Mouse (Mus musculus): ENCODE data around the gene Gpd2. TPM values are rescaled to one million over a fixed set of nuclear protein-coding genes. Genes with fewer than 3 reads are reported as not detected.
A peak's percentile ranks its signal among the peaks of the same experiment; 100 is the strongest.

Gpd2 gene
- total and polyA plus RNA-seq, 3 experiments: 6.2 to 42.0 (median 33.3) TPM

DNA sequence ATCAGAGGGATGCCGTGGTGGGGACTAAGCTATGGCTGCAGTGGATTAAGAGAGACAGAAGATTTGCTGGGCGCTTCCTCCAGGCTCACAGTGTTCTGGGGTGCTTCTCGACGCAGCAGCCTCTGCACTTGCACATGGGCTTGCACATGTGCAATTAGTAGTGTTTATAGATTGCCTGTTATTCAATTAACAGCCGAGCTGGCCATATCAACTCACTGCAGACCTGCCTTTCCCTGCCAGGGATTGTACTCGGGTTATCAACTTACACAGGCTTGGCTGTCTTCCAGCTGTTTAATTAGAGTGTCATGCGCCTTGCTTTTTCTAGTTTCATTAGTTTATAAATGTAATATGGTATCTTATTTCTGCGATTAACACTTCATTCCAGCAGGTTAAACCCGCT lies 113.2 kb downstream of the Gpd2 start:
- H3K4me1 ChIP-seq (ENCODE audit: insufficient read depth, low read depth, low read length): peaks cover 9% of the 10 kb centered on the region
- no peak overlapping the region for H3K4me3 ChIP-seq (ENCODE audit: low read depth, low read length)
- H3K27me3 ChIP-seq (ENCODE audit: insufficient read depth, low read length): no peaks in the 10 kb centered on the region
- no peaks in the 10 kb centered on the region for H3K9me3 ChIP-seq (replicated peaks)
- TF ChIP-seq CTCF (IDR thresholded peaks at IDR 0.05; ENCODE audit: low read depth, low read length): no peak
- TF ChIP-seq TAL1 (conservative IDR thresholded peaks at IDR 0.05; ENCODE audit: low read depth, low read length): peak; percentile 63
- H3K36me3 ChIP-seq (replicated peaks): peaks cover 65% of the 10 kb centered on the region
- peak; percentile 88 for ATAC-seq (ENCODE audit: extremely low read depth, insufficient number of reproducible peaks, low FRiP score, poor library complexity, severe bottlenecking)
- DNase-seq (ENCODE audit: low spot score): peak; percentile 14

DNA sequence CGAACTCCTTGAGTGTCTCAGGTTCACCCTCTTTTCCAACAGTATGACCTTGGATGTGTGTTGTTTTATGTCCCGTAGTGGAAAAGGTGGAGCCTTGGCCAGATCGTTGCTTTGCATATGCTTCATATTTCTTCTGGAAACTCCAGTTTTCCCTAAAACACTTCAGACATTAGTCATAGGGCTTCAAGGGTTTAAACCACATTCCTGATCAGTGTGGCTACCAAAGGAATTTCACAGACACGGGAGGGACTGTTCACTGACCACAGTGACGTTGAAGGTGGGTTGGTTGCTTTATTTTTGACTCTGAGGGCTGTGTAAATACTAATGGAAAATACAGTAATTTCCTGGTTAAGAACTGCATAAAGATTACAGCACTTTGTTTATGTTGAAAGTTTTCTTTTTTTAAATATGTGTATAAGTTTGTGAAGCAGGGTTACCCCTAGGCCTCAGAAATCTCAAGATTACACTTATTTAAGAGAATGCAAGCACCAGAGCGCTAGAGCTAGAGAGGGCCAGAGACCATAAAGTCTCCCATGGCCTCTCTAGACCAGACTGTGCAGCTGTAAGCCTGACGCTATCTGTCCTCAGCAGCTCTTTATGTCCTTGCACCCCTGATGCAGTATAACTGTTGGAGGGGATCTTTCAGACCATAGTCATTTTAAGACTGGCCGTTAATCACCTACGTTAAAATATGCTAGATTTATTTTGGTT lies 116.4 kb downstream of the Gpd2 start:
- H3K36me3 ChIP-seq (replicated peaks): peaks cover 66% of the 10 kb centered on the region

DNA sequence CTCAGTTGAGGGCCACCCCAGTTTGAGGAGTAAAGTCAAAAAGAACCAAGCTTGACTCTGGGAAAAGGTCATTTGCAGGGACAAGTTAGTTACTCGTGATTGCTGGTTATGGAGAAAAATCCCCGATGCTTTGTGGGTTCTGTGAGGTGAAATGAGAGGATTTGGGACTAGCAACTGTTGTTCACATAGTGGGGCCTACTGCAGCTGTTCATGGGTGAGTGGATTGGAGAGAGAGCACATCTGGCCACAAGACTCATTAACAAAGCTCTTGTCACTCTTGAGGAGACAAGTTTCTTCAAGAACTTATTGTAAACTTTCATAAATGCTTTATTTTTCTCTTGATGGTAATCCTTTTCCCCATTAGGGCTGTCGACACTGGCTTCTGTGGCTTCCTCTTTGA lies 117.4 kb downstream of the Gpd2 start:
- peaks cover 9% of the 10 kb centered on the region for H3K4me1 ChIP-seq (ENCODE audit: insufficient read depth, low read depth, low read length)
- H3K9me3 ChIP-seq (replicated peaks): no peaks in the 10 kb centered on the region
- H3K4me3 ChIP-seq (ENCODE audit: low read depth, low read length): no peak overlapping the region
- no peaks in the 10 kb centered on the region for H3K27me3 ChIP-seq (ENCODE audit: insufficient read depth, low read length)
- no peak for DNase-seq (ENCODE audit: low spot score)
- no peak for ATAC-seq (ENCODE audit: extremely low read depth, insufficient number of reproducible peaks, low FRiP score, poor library complexity, severe bottlenecking)
- peaks cover 65% of the 10 kb centered on the region for H3K36me3 ChIP-seq (replicated peaks)
- TF ChIP-seq GATA2 (IDR thresholded peaks at IDR 0.05; ENCODE audit: borderline replicate concordance, low read depth, low read length) (no peak), CTCF (IDR thresholded peaks at IDR 0.05; ENCODE audit: low read depth, low read length) (no peak), POLR2AphosphoS5 (IDR thresholded peaks at IDR 0.05; ENCODE audit: insufficient replicate concordance, low read depth, low read length) (no peak), TAL1 (conservative IDR thresholded peaks at IDR 0.05; ENCODE audit: low read depth, low read length) (no peak), GATA1 (IDR thresholded peaks at IDR 0.05; ENCODE audit: borderline replicate concordance, low read length) (no peak)

More for the DNA sequence above, 116.4 kb downstream of the Gpd2 start:
- no peak for ATAC-seq (ENCODE audit: extremely low read depth, insufficient number of reproducible peaks, low FRiP score, poor library complexity, severe bottlenecking)
- Histone ChIP-seq H3K4me3 (ENCODE audit: low read depth, low read length) (no peak overlapping the region), H3K9me3 (replicated peaks) (no peaks in the 10 kb centered on the region), H3K4me1 (ENCODE audit: insufficient read depth, low read depth, low read length) (peaks cover 9% of the 10 kb centered on the region), H3K27me3 (ENCODE audit: insufficient read depth, low read length) (no peaks in the 10 kb centered on the region)
- DNase-seq (ENCODE audit: low spot score): no peak
- no peak for TF ChIP-seq TAL1 (conservative IDR thresholded peaks at IDR 0.05; ENCODE audit: low read depth, low read length)
- no peak for TF ChIP-seq GATA2 (IDR thresholded peaks at IDR 0.05; ENCODE audit: borderline replicate concordance, low read depth, low read length)
- TF ChIP-seq POLR2AphosphoS5 (IDR thresholded peaks at IDR 0.05; ENCODE audit: insufficient replicate concordance, low read depth, low read length): no peak
- no peak for TF ChIP-seq GATA1 (IDR thresholded peaks at IDR 0.05; ENCODE audit: borderline replicate concordance, low read length)
- TF ChIP-seq CTCF (IDR thresholded peaks at IDR 0.05; ENCODE audit: low read depth, low read length): no peak

DNA sequence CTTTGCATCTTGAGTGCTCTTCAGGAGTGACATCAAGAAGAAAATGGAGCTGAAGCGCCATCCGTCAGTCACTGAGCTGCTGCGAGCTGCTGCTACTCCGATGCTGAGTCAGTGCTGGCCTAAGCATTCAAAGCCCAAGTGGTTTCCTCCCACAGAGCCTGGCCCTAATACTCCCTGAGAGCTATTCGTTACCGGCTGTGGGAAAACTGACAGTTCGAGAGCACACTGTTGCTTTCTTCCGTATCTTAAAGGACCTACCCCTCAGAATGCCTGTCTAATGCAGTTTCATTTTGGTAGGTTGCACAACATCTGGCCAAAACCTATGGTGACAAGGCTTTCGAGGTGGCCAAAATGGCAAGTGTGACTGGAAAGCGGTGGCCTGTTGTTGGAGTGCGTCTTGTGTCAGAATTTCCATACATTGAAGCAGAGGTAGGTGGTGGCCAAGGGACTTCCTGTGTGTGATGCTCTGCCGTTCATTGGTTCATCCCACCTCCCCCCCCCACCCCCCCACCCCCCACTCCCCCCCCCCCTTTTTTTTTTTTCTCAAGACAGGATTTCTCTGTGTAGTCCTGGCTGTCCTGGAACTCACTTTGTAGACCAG lies 118.9 kb downstream of the Gpd2 start:
- H3K4me1 ChIP-seq (ENCODE audit: insufficient read depth, low read depth, low read length): no peaks in the 10 kb centered on the region
- H3K27me3 ChIP-seq (ENCODE audit: insufficient read depth, low read length): no peaks in the 10 kb centered on the region
- no peaks in the 10 kb centered on the region for H3K9me3 ChIP-seq (replicated peaks)
- peaks cover 70% of the 10 kb centered on the region for H3K36me3 ChIP-seq (replicated peaks)
- DNase-seq (ENCODE audit: low spot score): no peak
- no peak for ATAC-seq (ENCODE audit: extremely low read depth, insufficient number of reproducible peaks, low FRiP score, poor library complexity, severe bottlenecking)
- TF ChIP-seq GATA2 (IDR thresholded peaks at IDR 0.05; ENCODE audit: borderline replicate concordance, low read depth, low read length): no peak
- no peak for TF ChIP-seq TAL1 (conservative IDR thresholded peaks at IDR 0.05; ENCODE audit: low read depth, low read length)
- TF ChIP-seq GATA1 (IDR thresholded peaks at IDR 0.05; ENCODE audit: borderline replicate concordance, low read length): no peak
- TF ChIP-seq CTCF (IDR thresholded peaks at IDR 0.05; ENCODE audit: low read depth, low read length): no peak
- TF ChIP-seq POLR2AphosphoS5 (IDR thresholded peaks at IDR 0.05; ENCODE audit: insufficient replicate concordance, low read depth, low read length): no peak
- no peak overlapping the region for H3K4me3 ChIP-seq (ENCODE audit: low read depth, low read length)

DNA sequence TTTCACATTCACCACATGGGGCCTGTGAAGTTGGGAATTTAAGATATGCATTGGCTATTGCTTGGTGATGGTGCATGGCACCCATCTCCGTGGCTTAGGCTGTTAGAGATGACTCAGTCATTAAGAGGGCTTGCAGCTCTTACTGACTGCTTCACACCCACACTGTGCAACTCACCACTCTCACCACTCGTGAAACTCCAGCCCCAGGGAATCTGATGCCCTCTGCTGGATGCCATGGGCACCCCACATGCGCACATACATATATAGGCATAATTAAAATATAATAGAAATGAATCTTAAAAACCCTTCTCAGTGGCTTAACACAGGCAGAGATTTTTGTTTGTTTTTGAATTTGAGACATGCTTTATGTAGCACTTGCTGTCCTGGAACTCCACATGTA lies 125.1 kb downstream of the Gpd2 start:
- TF ChIP-seq POLR2AphosphoS5 (IDR thresholded peaks at IDR 0.05; ENCODE audit: insufficient replicate concordance, low read depth, low read length) (no peak), CTCF (IDR thresholded peaks at IDR 0.05; ENCODE audit: low read depth, low read length) (no peak), GATA1 (IDR thresholded peaks at IDR 0.05; ENCODE audit: borderline replicate concordance, low read length) (no peak), TAL1 (conservative IDR thresholded peaks at IDR 0.05; ENCODE audit: low read depth, low read length) (no peak), GATA2 (IDR thresholded peaks at IDR 0.05; ENCODE audit: borderline replicate concordance, low read depth, low read length) (no peak)
- H3K4me1 ChIP-seq (ENCODE audit: insufficient read depth, low read depth, low read length): no peaks in the 10 kb centered on the region
- ATAC-seq (ENCODE audit: extremely low read depth, insufficient number of reproducible peaks, low FRiP score, poor library complexity, severe bottlenecking): no peak; the same call in 1 of the 2 replicates
- no peaks in the 10 kb centered on the region for H3K27me3 ChIP-seq (ENCODE audit: insufficient read depth, low read length)
- H3K36me3 ChIP-seq (replicated peaks): peaks cover 64% of the 10 kb centered on the region
- no peak overlapping the region for H3K4me3 ChIP-seq (ENCODE audit: low read depth, low read length)
- H3K9me3 ChIP-seq (replicated peaks): no peaks in the 10 kb centered on the region
- DNase-seq (ENCODE audit: low spot score): no peak

DNA sequence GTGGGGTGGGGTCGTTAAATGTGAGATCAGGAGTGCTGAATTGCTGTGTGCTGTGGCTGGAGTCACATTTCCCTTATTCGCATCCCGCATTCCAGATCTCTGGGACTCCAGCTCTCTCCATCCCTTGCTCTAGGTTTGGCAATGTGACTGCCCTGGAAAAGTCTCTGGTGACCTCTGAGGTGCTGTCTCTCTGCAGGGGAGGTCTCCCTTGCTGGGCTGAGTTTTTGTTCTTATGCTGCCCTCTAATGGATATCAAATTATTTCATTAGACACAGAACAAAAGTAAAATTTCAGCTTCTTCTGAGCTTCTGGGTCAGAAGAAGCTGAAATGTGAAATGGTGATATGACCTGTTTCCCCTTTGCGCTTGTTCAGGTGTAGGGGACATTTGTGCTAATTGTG lies 137.2 kb downstream of the Gpd2 start:
- DNase-seq (ENCODE audit: low spot score): no peak
- H3K9me3 ChIP-seq (replicated peaks): no peaks in the 10 kb centered on the region
- peaks cover 22% of the 10 kb centered on the region for H3K36me3 ChIP-seq (replicated peaks)
- TF ChIP-seq TAL1 (conservative IDR thresholded peaks at IDR 0.05; ENCODE audit: low read depth, low read length) (no peak), POLR2AphosphoS5 (IDR thresholded peaks at IDR 0.05; ENCODE audit: insufficient replicate concordance, low read depth, low read length) (no peak), CTCF (IDR thresholded peaks at IDR 0.05; ENCODE audit: low read depth, low read length) (no peak), GATA2 (IDR thresholded peaks at IDR 0.05; ENCODE audit: borderline replicate concordance, low read depth, low read length) (no peak), GATA1 (IDR thresholded peaks at IDR 0.05; ENCODE audit: borderline replicate concordance, low read length) (no peak)
- H3K4me3 ChIP-seq (ENCODE audit: low read depth, low read length): no peak overlapping the region
- ATAC-seq (ENCODE audit: extremely low read depth, insufficient number of reproducible peaks, low FRiP score, poor library complexity, severe bottlenecking): no peak
- no peaks in the 10 kb centered on the region for H3K4me1 ChIP-seq (ENCODE audit: insufficient read depth, low read depth, low read length)
- no peaks in the 10 kb centered on the region for H3K27me3 ChIP-seq (ENCODE audit: insufficient read depth, low read length)

All from G1E (cell line).